Mouse (Mus musculus) hindbrain, embryonic 16.5 days (tissue): Measurements from ENCODE around the gene Gm21762. TPM values are rescaled to one million over a fixed set of nuclear protein-coding genes. Genes with fewer than 3 reads are reported as not detected.
"Not testable (repeated sequence)": the region's sequence is repeated elsewhere in the genome, so short reads cannot be mapped to it uniquely, and the experiment has no call there.

ENCODE experiments used
- ATAC-seq: fragments of 200-750 bp; cut with Nextera tagmentation; 2 replicates; pipeline ENCODE4 v1.8.0; 2017; ENCODE audit warnings: moderate TSS enrichment, moderate library complexity
- H3K27ac ChIP-seq: fragments of 300-500 bp; sonication (generic); 2 replicates; pipeline ENCODE4 v1.5.1; 2014; ENCODE audit warnings: low read depth, mild to moderate bottlenecking, control low read depth, low read length, moderate library complexity
- H3K27me3 ChIP-seq: fragments of 300-500 bp; sonication (generic); replicated peaks from 2 replicates; pipeline ENCODE4 v1.6.1; 2014; ENCODE audit warnings: low read length; ENCODE audit not compliant: control insufficient read depth, insufficient read depth
- H3K36me3 ChIP-seq: fragments of 300-500 bp; sonication (generic); 2 replicates; pipeline ENCODE4 v1.6.1; 2014; ENCODE audit warnings: mild to moderate bottlenecking, low read length, moderate library complexity, mixed read lengths; ENCODE audit not compliant: control insufficient read depth, insufficient read depth
- H3K4me1 ChIP-seq: fragments of 300-500 bp; sonication (generic); 2 replicates; pipeline ENCODE4 v1.6.1; 2014; ENCODE audit warnings: low read depth, low read length; ENCODE audit not compliant: control insufficient read depth, insufficient read depth
- H3K4me2 ChIP-seq: fragments of 300-500 bp; sonication (generic); 2 replicates; pipeline ENCODE4 v1.6.1; 2014; ENCODE audit warnings: mild to moderate bottlenecking, low read length, control low read depth, moderate library complexity
- H3K4me3 ChIP-seq: fragments of 300-500 bp; sonication (generic); 2 replicates; pipeline ENCODE4 v1.5.1; 2014; ENCODE audit warnings: mild to moderate bottlenecking, low read length, control low read depth, moderate library complexity
- H3K9ac ChIP-seq: fragments of 300-500 bp; sonication (generic); 2 replicates; pipeline ENCODE4 v1.6.1; 2014; ENCODE audit warnings: low read depth, mild to moderate bottlenecking, control low read depth, low read length, moderate library complexity
- H3K9me3 ChIP-seq: fragments of 300-500 bp; sonication (generic); 2 replicates; pipeline ENCODE4 v1.6.1; 2014; ENCODE audit warnings: mild to moderate bottlenecking, low read length, moderate library complexity; ENCODE audit not compliant: control insufficient read depth
- WGBS: fragments of 180-500 bp; shearing (Covaris S2); extraction: QIAGEN DNeasy Blood & Tissue Kit; methylation state at CpG from one replicate; pipeline ENCODE4 v1.1.7; 2014; 5-methylcytosine and 5-hydroxymethylcytosine counted together
- polyA plus RNA-seq: library from polyadenylated mRNA; unstranded; fragments of >200 nt; fragmentation: Nextera tagmentation; extraction: Ambion mirVana; gene quantifications from 2 replicates; pipeline ENCODE4 v1.2.1, GENCODE M21; 2015

Gene Gm21762
- polyA plus RNA-seq = not detected in 2 replicates

- H3K27ac ChIP-seq, H3K4me2 ChIP-seq, H3K4me3 ChIP-seq, ATAC-seq, H3K9ac ChIP-seq, H3K9me3 ChIP-seq, H3K4me1 ChIP-seq, H3K36me3 ChIP-seq, H3K27me3 ChIP-seq: not testable (repeated sequence)
- no CpG with 5 or more reads among the region's 2 CpGs for WGBS
Observed at GRCm38 (mm10) chr13:120215847-120216246, at the start of gene Gm21762. TSS of gene Gm21762 (minus strand) at chr13:120215947.

GRCm38 (mm10) chr13:120262870-120263269 is 47.1 kb upstream of the Gm21762 start, which contains the start of gene AF067061:
TSS of gene AF067061 (plus strand) at chr13:120263114.
- not testable (repeated sequence) for H3K27me3 ChIP-seq, H3K4me2 ChIP-seq, H3K27ac ChIP-seq, H3K36me3 ChIP-seq, H3K4me3 ChIP-seq, H3K9me3 ChIP-seq, ATAC-seq, H3K9ac ChIP-seq, H3K4me1 ChIP-seq
- 88% methylated on average over 2 of the region's 2 CpGs for WGBS

GRCm38 (mm10) chr13:120259718-120260117 is 44.0 kb upstream of the Gm21762 start:
- not testable (repeated sequence) for ATAC-seq, H3K4me1 ChIP-seq, H3K36me3 ChIP-seq, H3K27me3 ChIP-seq, H3K27ac ChIP-seq, H3K9me3 ChIP-seq, H3K9ac ChIP-seq, H3K4me3 ChIP-seq, H3K4me2 ChIP-seq
- 78% methylated on average over 3 of the region's 3 CpGs for WGBS

- not testable (repeated sequence) for H3K4me3 ChIP-seq, H3K9ac ChIP-seq, H3K36me3 ChIP-seq, H3K4me1 ChIP-seq, ATAC-seq, H3K9me3 ChIP-seq, H3K27ac ChIP-seq, H3K4me2 ChIP-seq, H3K27me3 ChIP-seq
- WGBS = 85% methylated on average over 3 of the region's 3 CpGs
Observed at GRCm38 (mm10) chr13:120258817-120259658, 43.3 kb upstream of the Gm21762 start.

GRCm38 (mm10) chr13:120251208-120251924 is 35.6 kb upstream of the Gm21762 start:
- 87% methylated on average over 2 of the region's 3 CpGs for WGBS
- ATAC-seq, H3K4me2 ChIP-seq: not testable (repeated sequence)

GRCm38 (mm10) chr13:120238811-120239210 is 23.1 kb upstream of the Gm21762 start, which contains the start of gene Gm21731:
TSS of gene Gm21731 (plus strand) at chr13:120239111.
- H3K4me2 ChIP-seq, H3K27me3 ChIP-seq, H3K9ac ChIP-seq, H3K4me1 ChIP-seq, H3K4me3 ChIP-seq, H3K27ac ChIP-seq, H3K9me3 ChIP-seq, H3K36me3 ChIP-seq, ATAC-seq: not testable (repeated sequence)

More at GRCm38 (mm10) chr13:120251208-120251924, 35.6 kb upstream of the Gm21762 start:
- not testable (repeated sequence) for H3K4me1 ChIP-seq, H3K27me3 ChIP-seq, H3K4me3 ChIP-seq, H3K9ac ChIP-seq, H3K27ac ChIP-seq, H3K36me3 ChIP-seq, H3K9me3 ChIP-seq

- not testable (repeated sequence) for H3K36me3 ChIP-seq, H3K4me3 ChIP-seq, H3K4me1 ChIP-seq, H3K27me3 ChIP-seq, H3K27ac ChIP-seq, ATAC-seq, H3K4me2 ChIP-seq, H3K9ac ChIP-seq, H3K9me3 ChIP-seq
- 72% methylated on average over 12 of the region's 25 CpGs for WGBS
Observed at GRCm38 (mm10) chr13:120232447-120233049, 16.8 kb upstream of the Gm21762 start.

GRCm38 (mm10) chr13:120231798-120232197 is 16.1 kb upstream of the Gm21762 start:
- ATAC-seq, H3K9me3 ChIP-seq: not testable (repeated sequence)

More at GRCm38 (mm10) chr13:120231798-120232197, 16.1 kb upstream of the Gm21762 start:
- not testable (repeated sequence) for H3K4me1 ChIP-seq, H3K4me3 ChIP-seq, H3K36me3 ChIP-seq, H3K27me3 ChIP-seq, H3K4me2 ChIP-seq, H3K9ac ChIP-seq, H3K27ac ChIP-seq
- 94% methylated on average over 16 of the region's 17 CpGs for WGBS
